Mouse (Mus musculus) cerebellum, adult (tissue): ENCODE results near the gene Mex3a.

Experiments
- ATAC-seq: cut with Nextera tagmentation; 2 replicates; pipeline ENCODE4 v1.9.2; 2017; ENCODE audit warnings: mild to moderate bottlenecking, moderate library complexity, mixed read lengths; ENCODE audit not compliant: insufficient number of reproducible peaks, low FRiP score, low TSS enrichment

The Mex3a gene

DNA sequence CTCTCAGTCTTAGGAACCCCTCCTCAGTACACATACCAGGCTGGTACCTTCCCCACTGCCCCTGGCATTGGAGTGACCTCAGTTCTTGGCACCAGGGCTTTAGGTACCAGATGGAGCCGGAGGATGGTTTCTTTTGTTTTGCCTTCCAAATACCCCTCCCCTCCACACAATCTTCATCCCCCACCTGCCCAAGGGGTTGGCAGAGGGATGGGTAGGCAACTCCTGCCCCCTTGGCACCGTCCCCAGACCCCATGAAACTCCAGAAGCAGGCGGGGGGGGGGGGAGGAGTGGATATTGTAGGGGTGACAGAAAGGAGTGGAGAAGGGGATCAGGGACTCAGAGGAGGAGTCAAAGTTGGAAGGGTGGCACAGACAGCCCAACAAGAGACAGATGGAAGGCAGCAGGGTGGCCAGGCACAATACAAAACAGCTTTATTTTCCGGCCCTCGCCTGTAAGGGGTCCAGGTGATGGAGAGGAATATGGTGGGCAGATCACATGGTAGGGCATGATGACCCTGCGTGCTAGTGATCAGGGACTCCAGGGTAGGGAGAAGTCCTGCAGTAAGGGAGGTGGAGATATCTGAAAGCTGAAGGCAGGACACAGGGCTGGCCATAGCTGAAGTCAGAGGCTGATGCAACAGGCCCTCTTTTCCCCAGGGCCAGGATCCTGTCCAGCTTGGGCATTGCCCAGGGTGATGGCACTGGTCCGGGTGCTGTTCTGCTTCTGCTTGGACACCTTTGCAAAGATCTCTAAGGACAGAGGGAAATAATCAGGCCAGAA, 9.6 kb downstream of the Mex3a start:
- ATAC-seq = peak; percentile 56; the same call in 1 of the 2 replicates

DNA sequence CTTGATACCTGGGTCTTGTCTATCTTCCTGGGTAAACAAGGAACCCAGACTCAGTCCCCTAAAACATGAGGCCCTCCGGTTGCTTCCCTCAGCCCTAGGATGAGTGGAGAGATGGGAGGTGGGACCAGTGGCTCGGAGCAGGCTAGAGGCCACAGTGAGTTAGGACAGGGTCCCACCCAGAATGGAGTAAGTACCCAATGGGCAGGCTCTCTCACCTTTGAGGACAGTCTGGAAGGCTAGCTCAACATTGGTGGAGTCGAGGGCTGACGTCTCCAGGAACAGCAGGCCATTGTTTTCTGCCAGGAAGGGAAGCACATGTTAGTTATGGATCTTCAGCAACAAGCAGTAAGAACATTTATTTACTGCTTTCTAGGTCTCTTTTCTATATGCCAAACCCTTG, 10.3 kb downstream of the Mex3a start:
- ATAC-seq = no peak

DNA sequence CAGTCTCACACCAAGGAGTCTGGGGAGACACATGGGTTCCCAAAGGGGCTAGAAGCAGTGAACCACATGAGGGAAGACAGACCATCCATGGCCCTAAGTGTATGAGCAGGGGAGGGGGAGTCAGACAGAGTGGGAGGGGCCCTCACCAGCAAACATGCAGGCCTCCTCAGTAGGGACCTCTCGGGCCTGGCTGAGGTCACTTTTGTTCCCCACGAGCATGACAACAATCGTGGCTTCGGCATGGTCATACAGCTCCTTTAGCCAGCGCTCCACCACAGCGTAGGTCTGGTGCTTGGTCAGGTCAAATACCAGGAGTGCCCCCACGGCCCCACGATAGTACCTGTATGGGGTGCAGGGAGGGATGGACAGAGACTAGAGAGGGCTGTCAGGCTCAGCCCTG, 11.0 kb downstream of the Mex3a start:
- no peak for ATAC-seq

DNA sequence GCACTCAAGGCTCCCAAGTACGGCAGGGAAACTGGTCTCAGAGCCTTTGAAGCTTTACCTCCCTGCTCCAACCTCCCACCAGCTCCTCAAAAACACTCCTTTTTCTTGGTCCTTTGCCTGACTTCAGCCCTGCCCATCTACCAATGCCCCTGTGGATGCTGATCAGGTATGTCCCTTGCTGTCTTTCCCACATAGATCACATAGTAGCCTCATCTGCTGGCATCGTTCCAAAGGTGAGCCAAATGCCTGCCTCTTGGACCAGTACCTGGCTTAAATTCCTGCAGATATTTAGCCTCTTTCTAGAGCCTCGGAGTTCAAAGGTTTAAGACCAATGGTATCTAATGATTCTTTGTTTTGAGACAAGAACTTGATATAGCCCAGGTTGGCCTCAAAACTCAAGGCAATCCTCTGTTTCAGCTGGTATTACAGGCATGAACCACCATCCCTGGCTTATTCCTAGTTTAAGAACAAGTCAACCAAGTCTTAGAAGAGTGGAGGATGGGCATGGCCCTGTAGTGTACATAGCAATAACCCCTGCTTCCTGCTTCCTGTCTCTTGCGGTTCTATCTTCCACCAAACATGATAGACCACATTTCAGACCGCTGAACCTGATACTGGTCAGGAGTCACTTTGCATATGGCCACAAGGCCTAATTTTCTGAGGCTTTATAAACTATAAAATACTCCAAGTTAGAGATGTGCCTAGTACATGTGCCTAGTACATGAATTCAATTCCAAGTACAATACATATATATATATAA, 11.6 kb downstream of the Mex3a start:
- ATAC-seq = no peak

DNA sequence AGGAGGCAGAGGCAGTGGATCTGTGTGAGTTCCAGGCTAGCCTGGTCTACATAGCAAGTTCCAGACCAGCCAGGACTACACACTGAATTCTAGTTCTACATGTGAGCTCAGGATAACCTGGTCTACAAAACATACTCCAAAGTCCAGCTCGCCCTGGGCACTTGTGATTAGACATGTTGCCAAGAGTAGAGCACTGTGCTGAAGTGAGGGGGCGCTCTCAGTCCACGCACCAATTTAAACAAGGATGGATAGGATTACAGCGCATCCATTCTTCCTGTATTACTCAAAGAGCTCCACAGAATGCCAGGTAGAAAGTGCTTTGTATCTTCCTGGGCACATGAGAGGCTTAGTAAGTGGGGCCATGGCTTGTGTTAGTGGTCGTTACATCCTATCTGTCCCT, 12.3 kb downstream of the Mex3a start:
- no peak for ATAC-seq

DNA sequence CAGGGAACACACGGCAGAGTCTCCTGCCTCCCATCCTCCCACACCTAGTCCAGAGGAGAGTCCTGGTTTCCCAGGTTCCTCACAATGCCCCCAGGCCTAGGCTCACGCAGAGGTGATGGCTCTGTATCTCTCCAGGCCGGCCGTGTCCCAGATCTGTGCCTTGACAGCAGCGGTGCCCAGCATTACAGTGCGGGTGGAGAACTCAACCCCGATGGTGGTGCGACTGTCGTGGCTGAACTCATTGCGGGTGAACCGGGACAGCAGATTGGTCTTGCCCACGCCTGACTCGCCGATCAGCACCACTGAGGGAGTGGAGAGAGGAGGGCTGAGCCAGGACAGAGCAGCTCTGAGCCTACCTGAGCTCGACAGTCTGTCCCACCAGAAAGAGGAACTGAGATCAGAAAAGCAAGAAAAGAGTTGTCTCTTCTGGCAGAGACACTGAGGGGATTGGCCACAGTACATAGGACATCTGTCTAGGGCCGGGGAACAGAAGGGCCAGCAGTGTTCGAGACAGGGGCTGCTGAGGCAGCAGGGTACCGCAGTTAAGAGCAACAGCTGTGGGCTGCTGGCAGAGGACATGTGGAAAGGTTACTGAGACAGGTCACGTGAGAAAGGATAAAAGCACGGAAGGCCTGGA, 12.9 kb downstream of the Mex3a start:
- no peak for ATAC-seq

DNA sequence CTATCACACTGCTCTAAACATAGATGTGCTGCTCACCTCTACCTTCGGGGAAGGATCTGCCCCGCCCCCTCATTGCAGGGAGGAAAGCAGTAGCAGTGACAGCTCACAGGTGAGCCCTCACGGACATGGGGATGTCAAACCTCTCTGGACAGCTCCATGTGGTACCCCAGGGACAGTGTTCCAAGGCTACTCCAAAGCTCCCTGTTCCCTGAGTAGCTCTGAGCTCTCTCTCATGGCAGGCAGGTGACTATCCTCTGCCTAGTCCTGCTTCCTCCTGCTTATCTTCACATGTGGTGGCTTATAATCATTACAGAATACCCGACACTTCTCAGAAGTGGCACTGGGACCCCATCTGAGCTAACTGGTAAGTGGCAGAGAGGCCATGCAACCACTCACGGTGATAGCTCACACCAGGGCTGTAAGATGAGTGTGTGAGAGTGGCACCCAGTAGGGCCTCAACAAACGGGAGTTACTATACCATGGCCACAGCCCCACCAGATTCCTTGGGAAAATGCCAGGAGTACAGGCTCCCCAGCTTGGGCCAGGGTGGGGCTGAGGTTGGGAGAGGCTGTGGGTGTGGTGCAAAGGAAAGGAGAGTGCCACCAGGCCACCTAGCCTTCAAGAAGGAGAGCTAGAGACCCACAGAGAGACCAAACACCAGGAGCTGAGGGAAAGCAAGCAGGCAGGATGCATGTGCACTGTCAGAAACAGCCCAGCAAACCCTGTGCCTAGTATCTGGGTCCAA, 14.7 kb downstream of the Mex3a start:
- no peak for ATAC-seq

DNA sequence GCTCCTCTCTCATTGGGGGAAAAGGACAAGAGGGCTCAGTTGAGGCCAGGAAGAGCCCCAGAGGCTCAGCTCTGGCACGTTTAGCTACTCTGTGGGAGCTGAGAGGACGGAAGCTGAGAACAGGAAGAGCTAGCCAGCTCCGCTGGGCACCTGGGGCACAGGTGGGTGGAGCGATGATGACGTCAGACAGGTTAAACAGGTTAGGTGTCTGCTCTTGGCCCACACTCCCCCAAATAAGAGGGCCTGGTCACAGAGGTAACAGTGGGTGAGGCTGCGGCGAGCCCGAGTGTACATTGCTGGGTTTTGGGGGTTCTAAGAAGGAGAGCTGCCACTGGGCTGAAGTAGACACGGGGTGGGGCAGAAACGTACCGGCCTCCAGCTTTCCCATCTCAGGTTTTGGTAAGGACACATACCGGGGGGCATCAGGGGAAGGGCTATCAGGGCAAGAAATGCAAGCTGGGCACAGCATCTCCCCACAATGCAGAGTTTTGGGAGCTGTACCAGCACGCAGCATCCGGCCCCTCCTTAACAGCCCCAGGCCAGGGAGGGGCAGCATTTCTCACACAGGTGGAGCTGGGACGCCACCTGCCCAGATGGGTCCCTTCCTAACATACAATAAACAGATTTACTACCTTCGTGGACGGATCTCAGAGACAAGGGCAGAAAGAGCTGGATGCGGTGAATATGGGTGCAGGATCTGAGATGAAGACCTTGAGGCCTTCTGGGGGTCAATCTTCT, 16.2 kb downstream of the Mex3a start, which contains the start of gene Rab25:
Gene Rab25 (minus strand): TSS at position 121 of the 738 bp plus-strand sequence.
- ATAC-seq = no peak

DNA sequence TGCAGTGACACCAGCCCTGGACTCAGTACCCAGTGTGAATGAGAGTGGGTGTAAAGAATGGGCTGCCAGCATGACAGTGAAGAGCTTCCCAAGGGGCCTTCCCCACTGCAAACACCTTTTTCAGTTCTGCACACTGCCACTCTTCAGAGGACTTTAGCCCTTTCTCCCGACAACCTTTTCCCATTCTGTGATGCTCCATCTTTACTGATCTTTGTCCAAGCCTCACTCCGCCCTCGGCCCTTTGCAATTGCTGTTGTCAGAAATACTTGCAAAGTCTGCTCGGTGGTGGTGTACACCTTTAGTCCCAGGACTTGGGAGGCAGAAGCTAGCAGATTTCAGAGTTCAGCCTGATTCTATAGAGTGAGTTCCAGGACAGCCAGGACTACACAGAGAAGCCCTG, 19.4 kb downstream of the Mex3a start:
- no peak for ATAC-seq

DNA sequence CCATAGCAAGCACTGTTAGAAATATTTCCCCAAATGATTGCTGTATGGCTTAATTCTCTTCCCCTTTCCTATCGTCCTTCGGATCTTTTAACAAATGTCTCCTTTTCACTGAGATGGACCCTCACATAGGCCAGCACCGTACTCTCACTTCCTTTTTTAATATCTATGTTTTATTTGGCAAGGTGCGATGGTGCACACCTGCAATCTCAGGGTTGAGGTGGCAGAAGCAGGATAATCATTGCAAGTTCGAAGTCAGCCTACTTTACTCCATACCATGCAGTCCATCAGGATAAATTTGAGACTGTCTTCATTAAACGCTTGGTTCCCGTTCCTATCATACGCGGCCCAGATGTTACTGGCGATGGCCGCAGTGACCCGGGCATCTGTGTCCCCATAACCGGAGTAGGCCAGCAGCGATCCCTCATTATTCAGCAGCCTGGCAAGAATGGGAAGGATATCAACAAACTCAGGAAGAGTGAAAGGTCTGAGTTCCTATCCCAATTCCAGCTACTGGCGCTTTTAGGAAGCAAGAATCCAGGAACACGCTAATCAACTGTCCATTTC, 20.0 kb downstream of the Mex3a start:
- ATAC-seq = no peak

DNA sequence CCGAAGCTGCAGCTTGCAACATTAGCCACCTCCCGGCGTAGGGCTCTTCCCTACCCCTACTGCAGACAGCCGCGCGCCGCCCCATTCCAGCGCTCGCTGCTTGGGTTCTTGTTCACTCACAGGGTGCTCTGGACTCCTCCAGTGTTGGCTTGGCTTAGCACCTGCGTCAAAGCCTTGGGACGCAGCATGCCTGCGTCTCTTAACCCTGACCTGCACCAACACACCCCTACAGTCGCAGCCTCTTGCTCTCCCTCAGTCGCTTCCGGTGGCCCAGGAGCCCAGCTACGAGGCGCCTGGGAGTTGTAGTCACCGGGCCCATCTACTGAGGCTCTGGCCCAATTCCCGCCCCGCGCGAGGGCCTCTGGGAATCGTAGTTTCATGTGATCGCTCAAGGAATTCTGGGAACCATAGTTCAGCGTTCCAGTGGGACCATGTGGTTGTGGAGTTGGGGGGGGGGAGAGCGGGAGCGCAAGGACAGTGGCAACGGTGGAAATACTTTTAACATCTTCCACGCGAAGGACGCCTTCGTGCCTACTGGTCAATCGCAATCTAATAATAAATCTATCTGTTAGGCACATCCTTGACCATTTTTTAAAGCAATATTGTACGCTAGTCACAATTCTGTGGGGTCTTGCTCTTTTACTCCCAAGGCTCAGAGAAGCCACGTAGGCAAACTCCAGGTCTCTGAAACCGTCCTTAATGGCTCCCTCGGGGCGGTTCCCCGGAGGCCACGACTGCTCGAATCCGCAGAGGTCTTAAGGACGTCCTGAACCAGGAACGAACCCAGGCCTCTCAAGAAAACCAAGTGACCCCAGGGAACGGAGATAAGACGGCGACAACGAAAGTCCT, 20.7 kb downstream of the Mex3a start, which contains the start of gene Lamtor2:
Gene Lamtor2 (minus strand): TSS at position 399 of the 849 bp plus-strand sequence.
- peak; percentile 84 for ATAC-seq

DNA sequence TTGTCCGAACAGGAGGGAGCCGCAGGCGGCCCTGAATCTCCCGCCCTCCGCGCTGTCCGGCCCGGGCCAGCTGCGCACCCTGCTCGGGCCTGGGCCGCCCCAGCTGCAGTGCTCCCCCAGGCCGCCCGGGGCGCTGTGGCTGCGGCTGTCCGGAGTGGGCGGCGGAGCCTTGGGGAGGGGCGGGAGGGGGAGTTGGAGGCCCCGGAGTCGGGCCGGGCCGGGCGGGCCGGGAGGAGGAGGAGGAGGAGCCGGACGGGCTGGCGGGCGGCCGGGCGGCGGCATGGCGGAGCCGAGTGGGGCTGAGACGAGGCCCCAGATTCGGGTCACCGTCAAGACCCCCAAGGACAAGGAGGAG, 21.3 kb downstream of the Mex3a start, which contains the start of gene Ubqln4:
Gene Ubqln4 (plus strand): TSS at position 234 of the 355 bp plus-strand sequence.
- ATAC-seq = peak; percentile 27; the same call in 1 of the 2 replicates

DNA sequence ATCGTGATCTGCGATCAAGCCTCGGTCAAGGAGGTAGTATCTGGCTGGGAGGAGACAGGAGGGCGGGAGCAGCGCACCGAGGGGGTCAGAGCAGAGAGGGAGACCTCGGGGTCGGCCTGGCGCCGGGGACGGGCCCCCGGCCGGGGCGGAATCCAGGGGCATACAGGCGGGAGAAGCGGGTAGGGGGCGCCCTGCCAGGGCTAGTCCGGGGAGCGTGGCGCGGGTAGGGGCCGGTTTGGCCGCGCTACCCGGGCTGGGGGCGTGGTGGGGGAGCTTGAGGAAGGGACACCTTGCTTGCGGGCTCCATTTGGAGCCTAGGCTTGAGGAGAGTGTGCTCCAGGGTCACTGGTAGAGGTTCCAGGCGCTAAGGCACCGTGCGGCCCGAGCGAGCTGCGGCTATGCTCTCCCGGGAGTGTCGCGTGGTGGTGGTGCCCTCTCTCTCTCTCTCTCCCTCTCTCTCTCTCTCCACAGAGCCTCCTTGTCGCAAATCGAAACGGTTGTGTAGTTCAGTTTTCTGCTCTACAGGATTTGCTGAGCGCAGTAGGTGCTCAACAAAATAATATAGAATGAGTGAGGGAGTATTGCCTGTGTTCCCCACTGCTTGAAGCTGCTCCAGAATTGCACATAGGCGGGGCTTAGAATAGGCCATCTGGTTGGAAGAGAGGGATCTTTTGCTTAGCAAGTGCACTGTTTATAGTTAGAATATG, 21.8 kb downstream of the Mex3a start:
- ATAC-seq = peak; percentile 12; the same call in 1 of the 2 replicates

DNA sequence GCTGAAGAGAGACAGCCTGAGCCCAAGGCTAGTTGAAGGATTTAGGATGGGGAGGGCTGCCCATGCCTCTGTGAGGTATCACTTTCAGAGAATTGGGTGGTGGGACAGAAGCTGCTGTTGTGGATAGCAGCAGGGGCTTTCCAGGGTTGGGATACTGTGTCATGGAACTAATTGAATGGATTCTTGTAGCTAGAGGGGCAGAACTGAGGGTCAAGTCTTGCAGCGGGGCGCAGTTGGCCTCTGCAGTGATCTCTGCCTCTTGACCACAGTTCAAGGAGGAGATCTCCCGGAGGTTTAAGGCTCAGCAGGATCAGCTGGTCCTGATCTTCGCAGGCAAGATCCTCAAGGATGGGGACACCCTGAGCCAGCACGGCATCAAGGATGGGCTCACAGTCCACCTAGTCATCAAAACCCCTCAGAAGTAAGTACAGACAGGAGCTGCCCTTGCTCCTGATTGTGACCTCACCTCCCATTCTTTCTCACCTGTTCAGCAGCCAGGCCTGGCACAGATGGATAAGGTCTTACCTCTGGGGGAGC, 22.9 kb downstream of the Mex3a start:
- ATAC-seq = no peak

DNA sequence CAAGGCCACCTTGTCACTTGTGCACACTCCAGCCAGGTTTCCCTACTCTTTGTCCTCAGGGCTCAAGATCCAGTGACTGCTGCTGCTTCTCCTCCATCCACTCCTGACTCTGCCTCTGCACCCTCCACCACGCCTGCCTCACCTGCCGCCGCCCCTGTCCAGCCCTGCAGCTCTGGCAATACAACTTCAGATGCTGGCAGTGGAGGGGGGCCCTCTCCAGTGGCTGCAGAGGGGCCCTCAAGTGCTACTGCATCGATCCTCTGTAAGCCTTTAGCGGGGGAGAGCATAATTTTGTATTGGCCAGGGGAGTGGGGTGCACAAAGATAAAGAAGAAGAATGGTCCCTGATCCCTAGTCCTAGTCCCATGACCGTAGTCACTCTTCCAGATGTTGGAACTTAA, 23.5 kb downstream of the Mex3a start:
- no peak for ATAC-seq

DNA sequence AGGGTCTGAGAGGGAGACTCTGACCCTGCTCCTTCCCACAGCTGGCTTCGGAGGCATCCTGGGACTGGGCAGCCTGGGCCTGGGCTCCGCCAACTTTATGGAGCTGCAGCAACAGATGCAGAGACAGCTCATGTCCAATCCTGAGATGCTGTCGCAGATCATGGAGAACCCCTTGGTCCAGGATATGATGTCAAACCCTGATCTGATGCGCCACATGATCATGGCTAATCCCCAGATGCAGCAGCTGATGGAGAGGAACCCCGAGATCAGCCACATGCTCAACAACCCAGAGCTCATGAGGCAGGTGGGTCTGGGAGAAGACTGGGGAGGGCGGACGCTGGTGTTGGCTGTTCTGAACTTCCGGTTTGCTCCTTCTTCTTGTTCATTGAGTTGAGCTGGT, 24.4 kb downstream of the Mex3a start:
- ATAC-seq = no peak

DNA sequence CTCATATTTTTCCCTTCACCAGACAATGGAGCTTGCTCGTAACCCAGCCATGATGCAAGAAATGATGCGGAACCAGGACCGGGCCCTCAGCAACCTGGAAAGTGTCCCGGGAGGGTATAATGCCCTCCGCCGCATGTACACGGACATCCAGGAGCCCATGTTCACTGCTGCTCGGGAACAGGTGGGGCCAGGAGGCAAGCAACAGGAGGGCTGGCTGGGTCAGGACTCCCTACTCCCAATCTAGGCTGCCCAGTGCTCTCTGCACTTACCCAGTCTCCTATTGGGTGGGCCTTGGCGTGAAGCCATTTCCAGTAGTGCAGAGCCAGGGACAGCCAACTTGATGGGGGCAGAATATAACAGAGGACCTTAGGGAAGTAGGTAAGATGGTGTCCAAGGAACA, 27.4 kb downstream of the Mex3a start:
- ATAC-seq = no peak

DNA sequence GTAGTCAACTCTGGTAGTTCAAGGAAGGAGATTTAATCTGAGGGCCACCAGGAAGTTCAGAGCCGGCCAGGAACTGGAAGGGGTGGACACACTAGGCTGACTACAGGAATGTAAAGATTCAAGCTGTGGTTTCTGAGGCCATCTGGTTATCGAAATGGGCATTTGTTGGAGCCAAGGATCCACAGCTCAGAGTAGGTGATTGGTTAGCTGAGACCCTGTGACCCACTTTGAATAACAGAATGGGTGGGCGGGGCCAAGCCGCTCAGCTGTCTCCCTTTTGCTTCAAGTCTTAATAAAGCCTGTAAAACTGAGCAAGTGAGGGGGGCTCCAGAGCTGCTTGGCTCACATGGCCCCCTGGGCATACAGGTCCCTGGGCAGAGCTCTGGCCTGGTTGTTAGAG, 29.8 kb downstream of the Mex3a start:
- ATAC-seq = no peak
